Mouse (Mus musculus) WW6 (cell line): Measurements from ENCODE around the gene Ank2.

Experiments used
- DNase-seq: peaks from one replicate; pipeline ENCODE4 v3.0.0-alpha.2; 2013; ENCODE audit warnings: low read depth, low spot score

Gene Ank2

DNA sequence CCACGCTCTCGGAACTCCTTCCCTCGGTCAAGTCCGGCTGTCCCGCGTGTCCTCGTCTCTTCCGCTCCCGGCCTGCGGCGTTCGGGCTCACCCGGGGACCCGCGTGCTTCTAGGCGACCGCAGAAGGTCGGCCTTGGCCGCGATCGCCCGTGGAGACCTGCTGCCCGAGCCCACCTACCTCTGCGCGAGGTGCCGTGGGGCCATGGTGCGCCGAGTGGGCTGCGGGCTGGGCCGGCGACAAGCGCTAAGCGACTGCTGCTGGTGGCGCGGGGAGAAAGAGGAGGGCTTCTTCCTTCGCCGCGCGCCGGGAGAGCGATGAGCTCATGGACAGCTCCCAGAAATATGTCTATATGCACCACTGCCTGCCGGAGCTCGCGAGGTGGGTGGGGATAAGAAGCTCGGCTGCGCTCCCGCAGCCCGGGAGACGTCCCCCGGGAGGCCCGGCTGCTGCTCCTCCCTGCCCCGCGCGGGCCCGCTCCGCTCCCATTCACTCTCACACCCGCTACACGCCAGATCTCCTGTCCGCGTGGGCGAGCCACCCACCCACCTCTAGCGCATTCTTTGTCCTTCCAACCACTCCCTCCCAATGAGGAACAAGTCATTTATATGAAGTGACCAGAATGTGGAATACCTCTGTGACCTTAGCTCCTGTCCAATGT, at the start of gene Ank2:
TSS of gene Ank2 (minus strand) at position 609 of the 659 bp plus-strand sequence.
- peak; percentile 14 for DNase-seq

- DNase-seq = no peak
These were observed 48.7 kb upstream of the Ank2 start for GRCm38 (mm10) chr3:127547882-127548281.

GRCm38 (mm10) chr3:127544610-127545121, 45.5 kb upstream of the Ank2 start:
- peak; percentile 47 for DNase-seq

DNA sequence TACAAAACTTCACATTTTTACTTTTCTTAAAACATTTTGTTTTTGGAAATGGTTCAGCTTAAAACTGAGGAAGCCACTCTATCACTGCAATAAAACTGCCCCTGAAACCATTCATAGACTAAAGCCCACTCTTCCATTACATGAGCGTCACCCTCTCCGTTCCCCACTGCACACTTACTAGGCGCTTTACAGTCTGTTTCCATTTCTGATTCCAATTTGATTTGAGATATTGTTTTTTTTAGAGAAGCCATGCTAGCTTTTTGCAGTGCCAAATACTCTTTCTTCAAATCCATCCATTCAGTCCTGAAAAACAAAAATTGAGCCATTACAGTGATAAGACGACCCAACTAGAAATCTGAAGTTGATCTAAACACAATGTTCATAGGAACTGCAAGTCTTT, 44.8 kb upstream of the Ank2 start:
- no peak for DNase-seq

- no peak for DNase-seq
These were observed 40.0 kb upstream of the Ank2 start for GRCm38 (mm10) chr3:127539193-127539592.

DNA sequence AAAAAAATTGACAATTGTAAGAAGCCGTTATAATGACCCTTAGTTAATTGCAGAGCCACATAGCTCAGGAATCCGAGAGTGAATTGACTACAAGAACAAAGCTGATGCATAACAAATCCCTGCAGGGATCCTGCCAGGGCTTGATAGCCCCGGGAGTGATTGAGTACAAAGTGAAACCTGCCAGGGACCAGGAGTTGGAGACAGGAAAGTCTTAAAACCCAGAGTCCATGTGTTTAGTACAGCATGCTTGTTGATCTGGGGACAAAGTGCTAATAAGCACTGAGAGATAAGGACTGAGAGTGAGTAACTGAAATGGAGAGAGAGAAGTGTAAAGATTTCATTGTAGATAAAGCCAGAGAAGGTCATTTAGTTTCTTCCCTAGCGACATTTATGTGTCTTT, 31.1 kb upstream of the Ank2 start:
- no peak for DNase-seq

GRCm38 (mm10) chr3:127529824-127530223, 30.7 kb upstream of the Ank2 start:
- no peak for DNase-seq

- DNase-seq = no peak
These were observed 30.1 kb upstream of the Ank2 start for GRCm38 (mm10) chr3:127529210-127529609.

DNA sequence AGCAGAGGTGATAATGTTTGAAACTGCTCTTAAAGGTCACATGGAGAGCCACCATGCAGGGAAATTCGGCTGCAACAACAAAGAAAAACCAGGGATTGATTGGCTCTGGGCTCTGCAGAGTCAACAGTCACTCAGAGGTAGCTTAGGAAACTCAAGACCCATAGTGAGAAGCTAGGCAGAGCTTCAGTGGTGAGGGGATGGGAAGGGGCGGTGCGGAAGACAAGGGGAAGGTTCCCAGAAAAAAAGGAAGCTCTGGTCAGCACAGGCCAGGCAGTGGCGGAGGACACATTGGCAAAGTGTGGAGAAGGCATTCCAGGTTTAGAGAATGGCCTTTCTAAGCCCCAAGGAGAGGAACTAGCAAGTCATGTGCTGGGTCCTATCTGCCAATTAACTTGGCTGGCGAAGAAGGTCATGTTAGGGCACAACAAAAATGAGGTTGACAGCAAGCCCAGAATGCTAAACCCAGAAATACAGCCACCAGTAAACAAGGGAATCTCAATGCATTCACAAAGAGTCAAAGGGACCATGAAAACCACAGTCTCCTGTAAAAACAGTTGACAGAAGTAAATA, 28.4 kb upstream of the Ank2 start:
- DNase-seq = no peak

GRCm38 (mm10) chr3:127525188-127525819, 26.2 kb upstream of the Ank2 start:
- no peak for DNase-seq

DNA sequence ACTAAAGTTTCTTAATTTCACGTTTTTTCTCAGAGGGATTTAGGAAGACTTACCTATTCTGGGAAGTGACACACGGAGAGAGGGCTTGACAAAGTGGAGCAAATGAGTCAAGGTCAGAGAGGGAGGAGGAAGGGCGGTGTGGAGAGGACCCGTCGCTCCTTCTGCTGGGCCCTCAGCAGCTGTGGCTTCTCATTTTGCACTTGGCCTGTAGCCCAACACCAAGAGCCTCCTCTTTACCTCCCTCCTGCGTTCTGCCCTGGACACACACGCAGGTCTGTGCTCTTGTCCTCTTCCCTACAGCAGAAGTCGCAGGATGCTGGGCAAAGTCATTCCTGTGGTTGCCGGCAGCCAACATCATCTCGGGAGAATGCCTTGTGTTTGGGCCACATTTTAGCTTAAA, 22.0 kb upstream of the Ank2 start:
- DNase-seq = no peak

DNA sequence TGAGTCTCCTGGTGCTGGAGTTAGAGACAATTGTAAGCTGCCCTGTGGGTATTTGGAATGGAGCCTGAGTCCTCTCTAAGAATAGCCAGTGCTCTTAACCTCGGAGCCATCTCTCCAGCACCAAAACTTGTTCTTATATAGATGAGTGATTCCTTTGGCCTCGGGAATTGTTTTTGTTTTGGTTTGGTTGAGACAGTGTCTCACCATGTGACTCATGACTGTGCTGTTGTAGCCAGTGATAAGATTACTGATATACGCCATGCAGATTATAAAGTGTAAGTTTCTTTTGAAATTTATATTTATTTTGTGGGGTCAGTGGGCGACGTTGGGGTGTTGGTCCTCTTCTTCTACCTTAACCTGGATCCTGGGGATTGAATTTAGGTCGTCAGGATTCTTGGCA, 21.1 kb upstream of the Ank2 start:
- no peak for DNase-seq

- DNase-seq = no peak
These were observed 16.1 kb upstream of the Ank2 start for GRCm38 (mm10) chr3:127515251-127515650.

- DNase-seq = no peak
These were observed 14.5 kb upstream of the Ank2 start for GRCm38 (mm10) chr3:127513699-127514098.

- no peak for DNase-seq
These were observed 13.7 kb upstream of the Ank2 start for GRCm38 (mm10) chr3:127512794-127513335.

- DNase-seq = no peak
These were observed 12.9 kb upstream of the Ank2 start for GRCm38 (mm10) chr3:127511786-127512746.

DNA sequence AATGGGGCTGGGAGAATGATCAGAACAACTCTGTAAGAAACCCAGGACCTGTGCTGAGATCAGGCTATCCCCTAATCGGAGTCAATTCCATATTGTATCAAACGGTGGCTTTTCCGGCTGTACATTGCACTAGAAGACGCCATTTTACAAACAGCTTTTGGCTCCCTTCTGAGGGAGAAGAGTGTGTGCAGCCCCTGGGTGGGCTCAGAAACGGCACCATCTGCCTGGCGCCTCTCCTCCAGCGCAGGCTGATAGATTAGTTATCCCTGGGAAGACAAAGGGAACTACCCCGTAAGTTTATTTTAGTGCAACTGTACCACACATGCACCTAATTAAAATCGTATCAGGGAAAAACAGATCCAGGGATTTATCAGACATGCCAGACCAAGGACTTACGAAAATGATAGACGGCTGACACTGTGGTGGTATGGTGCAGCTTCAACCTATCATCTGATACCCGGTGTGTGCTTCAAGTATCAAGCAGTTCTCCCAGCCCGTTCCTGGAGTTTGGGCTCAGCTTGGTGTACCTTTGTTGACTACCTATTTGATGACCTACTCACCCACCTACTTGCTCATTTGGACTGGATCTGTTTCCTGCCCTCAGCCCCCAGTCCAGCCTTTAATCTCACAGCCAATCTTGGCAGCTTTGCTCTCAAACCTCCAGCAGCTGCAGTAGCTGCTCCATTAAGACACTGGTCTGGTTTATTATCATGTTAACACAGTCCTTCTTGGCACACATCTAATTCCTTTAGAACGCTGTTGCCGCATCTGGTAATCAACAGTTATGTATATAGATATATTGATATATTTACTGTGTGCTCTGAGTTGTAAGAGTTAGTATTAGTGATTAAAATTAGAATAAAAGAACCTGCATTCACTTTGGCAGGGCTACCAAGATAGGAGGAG, 9.0 kb upstream of the Ank2 start:
- DNase-seq = no peak

GRCm38 (mm10) chr3:127498197-127498741, 881 bp downstream of the Ank2 start:
- no peak for DNase-seq

- DNase-seq = no peak
These were observed 6.5 kb downstream of the Ank2 start for GRCm38 (mm10) chr3:127492663-127493062.

GRCm38 (mm10) chr3:127487302-127487701, 11.8 kb downstream of the Ank2 start:
- DNase-seq = no peak
